Mouse (Mus musculus) embryonic facial prominence, embryonic 13.5 days (tissue): ENCODE data around the gene Bcl2l15. TPM values are rescaled to one million over a fixed set of nuclear protein-coding genes. Genes with fewer than 3 reads are reported as not detected.
"Not testable (repeated sequence)": the region's sequence is repeated elsewhere in the genome, so short reads cannot be mapped to it uniquely, and the experiment has no call there.

ENCODE experiments used
- ATAC-seq: fragments of 200-750 bp; cut with Nextera tagmentation; 2 replicates; pipeline ENCODE4 v1.8.0; 2017; ENCODE audit warnings: low read depth; ENCODE audit not compliant: insufficient number of reproducible peaks, insufficient read depth, low FRiP score, low TSS enrichment
- H3K27ac ChIP-seq: fragments of 300-500 bp; sonication (generic); 2 replicates; pipeline ENCODE4 v1.5.1; 2015; ENCODE audit warnings: moderate library complexity, mild to moderate bottlenecking, inconsistent platforms
- H3K27me3 ChIP-seq: fragments of 300-500 bp; sonication (generic); 2 replicates; pipeline ENCODE4 v1.6.1; 2015; ENCODE audit warnings: mild to moderate bottlenecking, inconsistent platforms
- H3K36me3 ChIP-seq: fragments of 300-500 bp; sonication (generic); 2 replicates; pipeline ENCODE4 v1.6.1; 2015; ENCODE audit warnings: mild to moderate bottlenecking, inconsistent platforms
- H3K4me1 ChIP-seq: fragments of 300-500 bp; sonication (generic); 2 replicates; pipeline ENCODE4 v1.6.1; 2015; ENCODE audit warnings: inconsistent platforms
- H3K4me2 ChIP-seq: fragments of 300-500 bp; sonication (generic); 2 replicates; pipeline ENCODE4 v1.6.1; 2015; ENCODE audit warnings: moderate library complexity, mild to moderate bottlenecking, inconsistent platforms
- H3K4me3 ChIP-seq: fragments of 300-500 bp; sonication (generic); 2 replicates; pipeline ENCODE4 v1.5.1; 2015; ENCODE audit warnings: mild to moderate bottlenecking, inconsistent platforms
- H3K9ac ChIP-seq: fragments of 300-500 bp; sonication (generic); 2 replicates; pipeline ENCODE4 v1.6.1; 2015; ENCODE audit warnings: mild to moderate bottlenecking, inconsistent platforms
- H3K9me3 ChIP-seq: fragments of 300-500 bp; sonication (generic); 2 replicates; pipeline ENCODE4 v1.6.1; 2016; ENCODE audit warnings: inconsistent platforms
- WGBS: fragments of 180-500 bp; shearing (Covaris S2); methylation state at CpG from one replicate; pipeline ENCODE4 v1.1.7; 2015; ENCODE audit warnings: mixed read lengths; 5-methylcytosine and 5-hydroxymethylcytosine counted together
- polyA plus RNA-seq: library from polyadenylated mRNA; unstranded; fragments of >200 nt; fragmentation: Nextera tagmentation; extraction: Ambion mirVana; gene quantifications from 2 replicates; pipeline ENCODE4 v1.2.1, GENCODE M21; 2015

Bcl2l15 gene
- polyA plus RNA-seq = 0.37 and 0.56 TPM in 2 replicates

DNA sequence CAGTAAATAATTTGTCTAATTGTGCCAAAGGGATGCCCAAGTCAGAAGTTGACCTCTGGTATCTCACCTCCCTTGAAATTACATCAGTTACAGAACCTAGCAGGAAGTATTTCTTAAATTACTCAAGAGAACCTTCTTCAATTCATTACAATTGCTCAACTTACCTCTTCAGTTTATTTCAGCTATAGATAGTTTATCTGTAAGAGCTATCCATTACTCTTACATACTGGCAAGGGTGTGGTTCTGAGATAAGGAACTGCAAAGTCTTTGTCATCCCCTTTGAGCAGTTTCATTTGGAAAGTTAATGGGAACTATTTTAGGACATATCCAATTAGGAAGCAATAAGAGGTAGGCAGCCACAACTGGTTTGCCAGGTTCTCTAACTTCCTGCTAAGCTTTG, at the start of gene Bcl2l15:
Bcl2l15 (plus strand) TSS at position 176 of the 400 bp plus-strand sequence.
- no peak within 1 kb of the TSS for H3K9ac ChIP-seq
- H3K4me2 ChIP-seq = no peak within 1 kb of the TSS
- H3K27ac ChIP-seq = no peak within 1 kb of the TSS
- H3K36me3 ChIP-seq = no peaks in the 10 kb centered on the region
- no peak for ATAC-seq
- no peaks in the 10 kb centered on the region for H3K9me3 ChIP-seq
- H3K4me1 ChIP-seq = 0 out of 2 replicates have a peak, but pooled peaks cover 4% of the 10 kb centered on the region
- no peak within 1 kb of the TSS for H3K4me3 ChIP-seq
- H3K27me3 ChIP-seq = no peaks in the 10 kb centered on the region

DNA sequence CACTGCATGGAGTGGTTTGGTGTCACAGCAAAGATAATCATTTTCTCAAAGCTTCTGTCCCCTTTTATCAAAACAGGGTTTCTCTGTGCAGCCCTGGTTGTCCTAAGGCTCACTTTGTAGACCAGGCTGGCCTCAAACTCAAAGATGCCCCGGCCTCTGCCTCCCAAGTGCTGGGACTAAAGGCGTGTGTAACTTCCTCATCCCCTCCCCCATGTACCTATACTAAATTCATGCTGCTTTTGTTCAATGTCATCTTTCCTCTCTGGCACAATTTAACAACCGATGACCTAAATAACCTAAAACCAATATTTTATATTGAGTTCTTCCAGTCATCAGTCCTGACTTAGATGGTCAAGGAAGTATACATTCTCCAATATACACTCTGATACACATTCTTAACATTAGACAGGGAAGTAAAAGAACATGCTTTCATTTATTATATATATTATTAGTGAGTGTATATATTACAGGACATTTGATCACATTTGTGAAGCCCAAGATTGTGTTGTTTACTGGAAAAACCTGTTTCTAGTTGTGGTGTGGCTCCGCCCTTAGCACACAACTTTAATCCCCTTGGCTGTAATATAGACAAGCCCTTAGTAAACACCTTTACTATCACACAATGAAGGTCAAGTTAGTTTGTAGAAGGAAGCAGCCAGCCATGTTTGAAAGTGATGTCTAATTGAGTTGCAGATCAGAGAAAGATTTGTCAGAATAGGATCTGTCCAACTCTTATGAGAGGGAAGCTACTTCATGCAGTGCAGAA, 49.4 kb upstream of the Bcl2l15 start:
- 81% methylated on average over 4 of the region's 4 CpGs for WGBS
- no peak overlapping the region for H3K9ac ChIP-seq
- H3K27me3 ChIP-seq = no peaks in the 10 kb centered on the region
- no peak overlapping the region for H3K4me3 ChIP-seq
- H3K27ac ChIP-seq = no peak overlapping the region
- H3K36me3 ChIP-seq = peaks cover 4% of the 10 kb centered on the region; the same call in 1 of the 2 replicates
- no peak for ATAC-seq
- H3K4me1 ChIP-seq = peaks cover 13% of the 10 kb centered on the region
- H3K9me3 ChIP-seq = no peaks in the 10 kb centered on the region
- no peak overlapping the region for H3K4me2 ChIP-seq

GRCm38 (mm10) chr3:103787225-103787624, 45.2 kb upstream of the Bcl2l15 start:
- Histone ChIP-seq H3K36me3 (no peaks in the 10 kb centered on the region), H3K4me2 (no peak overlapping the region), H3K9ac (no peak overlapping the region), H3K27ac (0 out of 2 replicates have a peak overlapping the region, but pooled peaks have one; percentile 28), H3K4me1 (peaks cover 33% of the 10 kb centered on the region), H3K9me3 (no peaks in the 10 kb centered on the region), H3K27me3 (no peaks in the 10 kb centered on the region), H3K4me3 (no peak overlapping the region)
- ATAC-seq = no peak
- WGBS = 68% methylated on average over 7 of the region's 7 CpGs

DNA sequence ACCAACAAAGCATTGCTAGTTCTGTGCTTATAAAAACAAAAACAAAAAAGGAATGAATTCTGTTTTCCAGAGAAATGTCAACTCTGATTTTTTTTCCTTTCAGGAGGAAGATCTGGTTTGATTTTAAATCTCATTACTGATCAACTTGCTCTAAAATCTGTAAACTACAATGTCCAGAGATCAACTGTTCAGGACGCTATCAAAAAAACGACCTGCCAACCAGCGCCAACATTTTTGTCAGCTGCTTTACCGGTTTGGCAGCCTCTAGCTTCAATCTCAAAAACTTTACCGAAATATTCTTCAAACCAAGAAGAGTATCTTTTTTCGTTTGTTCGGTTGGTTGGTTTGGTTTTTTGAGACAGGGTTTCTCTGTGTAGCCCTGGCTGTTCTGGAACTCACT, 43.3 kb upstream of the Bcl2l15 start:
- 67% methylated on average over 7 of the region's 7 CpGs for WGBS
- Histone ChIP-seq H3K4me2 (peak overlapping the region; percentile 72), H3K27me3 (no peaks in the 10 kb centered on the region), H3K27ac (no peak overlapping the region), H3K9me3 (no peaks in the 10 kb centered on the region), H3K4me3 (peak overlapping the region; percentile 94), H3K9ac (no peak overlapping the region), H3K4me1 (peaks cover 26% of the 10 kb centered on the region), H3K36me3 (no peaks in the 10 kb centered on the region)
- no peak for ATAC-seq

DNA sequence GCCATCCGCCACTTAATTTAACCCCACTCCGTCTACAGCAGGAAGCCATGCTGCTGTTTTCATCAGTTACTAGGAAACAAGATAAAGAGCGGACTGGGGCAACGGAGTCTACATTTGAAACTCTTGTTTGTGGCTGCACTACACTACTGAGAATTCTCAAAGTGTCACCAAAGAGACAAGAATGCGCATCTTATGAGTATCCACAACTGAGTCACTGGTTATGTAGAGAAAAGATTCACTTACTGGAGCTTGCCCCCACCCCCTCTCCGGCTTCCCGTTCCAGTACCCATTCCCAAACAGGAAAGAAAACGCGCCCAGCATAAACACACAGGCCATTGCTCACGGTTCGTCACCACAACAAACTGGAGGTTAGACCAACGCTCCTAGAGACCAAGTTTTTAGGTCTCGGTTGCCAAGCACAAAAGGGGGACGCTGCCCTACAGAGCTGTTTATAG, 42.5 kb upstream of the Bcl2l15 start:
- Histone ChIP-seq H3K27me3 (no peaks in the 10 kb centered on the region), H3K9me3 (no peaks in the 10 kb centered on the region), H3K27ac (peak overlapping the region; percentile 89), H3K9ac (peak overlapping the region; percentile 96), H3K4me3 (peak overlapping the region; percentile 94), H3K36me3 (no peaks in the 10 kb centered on the region), H3K4me1 (peaks cover 26% of the 10 kb centered on the region), H3K4me2 (peak overlapping the region; percentile 72)
- no peak for ATAC-seq
- 3% methylated on average over 14 of the region's 14 CpGs for WGBS

DNA sequence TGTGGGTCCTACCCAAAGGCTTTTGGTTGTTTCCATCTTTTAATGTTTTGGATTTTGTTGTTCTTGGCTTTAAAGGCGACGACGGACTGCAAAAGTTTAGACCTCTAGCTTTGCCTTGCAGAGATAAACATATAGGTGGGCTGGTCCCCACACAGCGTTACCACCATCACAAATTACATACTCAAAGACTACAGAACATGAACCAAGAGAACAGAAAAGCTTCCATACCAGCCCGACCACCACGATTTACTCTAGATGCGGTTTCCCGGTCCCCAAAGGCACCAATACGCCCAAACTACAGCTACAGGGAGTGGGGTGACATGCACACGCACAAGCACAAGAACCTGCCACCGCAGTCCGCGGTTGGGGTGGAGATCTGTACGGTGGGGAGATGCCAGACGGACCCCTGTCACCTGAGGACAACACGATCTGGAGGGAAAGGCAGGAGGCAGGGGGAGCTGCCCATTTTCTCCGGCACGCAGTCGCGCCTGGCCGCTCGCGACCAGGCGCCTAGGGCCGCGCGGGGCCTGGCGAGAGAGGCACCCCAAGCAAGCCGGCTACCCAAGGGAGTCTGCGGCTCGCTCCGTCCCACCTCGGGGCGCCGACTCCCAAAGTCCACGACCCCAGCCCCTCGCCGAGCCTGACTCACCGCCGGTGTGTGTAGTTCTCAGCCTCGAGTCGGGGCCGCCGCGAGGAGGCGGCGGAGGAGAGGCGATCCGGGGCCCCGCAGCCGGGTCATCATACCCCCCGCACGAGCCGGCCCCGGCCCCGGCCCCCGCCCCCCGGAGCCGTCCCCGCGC, 41.9 kb upstream of the Bcl2l15 start:
- Histone ChIP-seq H3K27ac (peak overlapping the region; percentile 89), H3K4me1 (peaks cover 26% of the 10 kb centered on the region), H3K4me3 (peak overlapping the region; percentile 94), H3K4me2 (peak overlapping the region; percentile 72), H3K27me3 (no peaks in the 10 kb centered on the region), H3K9me3 (no peaks in the 10 kb centered on the region), H3K9ac (peak overlapping the region; percentile 96), H3K36me3 (no peaks in the 10 kb centered on the region)
- peak; percentile 77 for ATAC-seq
- WGBS = under 1% methylated on average over 53 of the region's 61 CpGs

DNA sequence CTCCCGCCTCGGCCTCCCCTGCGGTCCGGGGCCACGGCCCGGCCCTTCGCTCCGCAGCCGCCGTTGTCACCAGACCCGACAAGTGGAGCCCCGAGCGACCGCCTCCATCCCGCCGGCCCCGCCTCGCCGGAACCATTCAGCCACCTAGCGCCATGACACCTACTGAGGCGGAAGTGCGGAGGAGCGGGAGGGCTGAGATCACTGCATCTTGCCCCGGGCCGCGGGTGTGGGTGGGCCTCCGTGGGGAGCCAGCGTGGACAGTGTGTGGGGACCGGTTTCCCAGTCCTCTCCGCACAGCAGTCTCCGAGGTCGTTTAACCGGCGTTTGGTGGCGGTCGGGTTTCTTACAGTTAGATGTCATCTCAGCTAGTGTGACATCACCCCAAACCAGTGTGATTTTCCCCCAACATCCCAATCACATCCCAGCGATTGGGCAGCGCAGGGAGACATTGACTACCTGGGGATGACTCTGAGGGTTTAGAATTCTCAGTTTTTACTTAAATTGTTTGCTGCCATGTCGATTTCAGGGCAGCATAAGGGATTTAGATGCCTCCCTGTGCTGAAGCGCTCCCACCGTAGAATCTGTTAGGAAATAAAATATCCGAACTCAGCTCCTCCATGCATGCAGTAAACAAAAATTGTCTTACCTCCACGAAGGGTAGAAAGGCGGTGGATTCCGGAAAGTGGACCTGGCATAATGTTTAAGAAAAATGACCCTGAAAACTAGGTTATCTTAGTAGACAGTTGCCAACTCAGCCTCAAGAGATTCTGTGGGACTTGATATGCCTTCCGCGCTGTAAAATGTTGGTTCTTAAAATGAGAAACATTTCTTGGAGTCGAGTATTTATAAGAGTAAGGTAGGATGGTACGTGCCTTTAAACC, 40.9 kb upstream of the Bcl2l15 start, which contains the start of gene Hipk1:
Hipk1 (minus strand) TSS at position 334 of the 881 bp plus-strand sequence.
- H3K4me3 ChIP-seq = peak within 1 kb of the TSS; percentile 94
- H3K36me3 ChIP-seq = no peaks in the 10 kb centered on the region
- H3K9ac ChIP-seq = peak within 1 kb of the TSS; percentile 96
- H3K4me1 ChIP-seq = peaks cover 26% of the 10 kb centered on the region
- H3K27ac ChIP-seq = peak within 1 kb of the TSS; percentile 89
- no peaks in the 10 kb centered on the region for H3K27me3 ChIP-seq
- H3K9me3 ChIP-seq = no peaks in the 10 kb centered on the region
- ATAC-seq = peak; percentile 93
- WGBS = 10% methylated on average over 46 of the region's 49 CpGs
- peak within 1 kb of the TSS; percentile 72 for H3K4me2 ChIP-seq

GRCm38 (mm10) chr3:103792111-103792406, 40.3 kb upstream of the Bcl2l15 start:
- H3K27ac ChIP-seq, ATAC-seq, H3K9me3 ChIP-seq, H3K4me3 ChIP-seq, H3K9ac ChIP-seq, H3K27me3 ChIP-seq, H3K36me3 ChIP-seq: not testable (repeated sequence)
- peak overlapping the region; percentile 72; the same call in 1 of the 2 replicates for H3K4me2 ChIP-seq
- H3K4me1 ChIP-seq = peaks cover 26% of the 10 kb centered on the region
- 79% methylated on average over 5 of the region's 5 CpGs for WGBS

DNA sequence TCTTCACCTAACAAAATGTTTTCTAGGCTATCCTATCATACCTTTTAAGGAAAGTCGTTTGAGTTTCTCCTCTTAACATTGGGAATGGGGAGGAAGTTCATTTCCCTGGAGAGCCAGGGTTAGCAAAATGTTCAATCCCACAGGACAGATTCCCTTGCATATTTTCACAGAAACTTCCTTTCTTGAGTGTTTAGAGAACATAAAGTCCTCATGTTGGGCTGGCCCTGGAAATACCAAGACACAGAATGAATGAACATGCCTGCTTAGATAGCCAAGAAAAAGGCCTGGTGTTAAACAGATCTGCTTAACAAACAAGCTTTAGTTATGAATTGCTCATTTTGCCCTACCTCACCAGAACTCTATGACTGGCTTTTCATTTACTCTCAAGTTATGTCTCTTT, 39.8 kb upstream of the Bcl2l15 start:
- no peak for ATAC-seq
- H3K9me3 ChIP-seq = no peaks in the 10 kb centered on the region
- WGBS = 79% methylated on average over 1 of the region's 1 CpGs
- H3K36me3 ChIP-seq = no peaks in the 10 kb centered on the region
- no peak overlapping the region for H3K4me3 ChIP-seq
- no peaks in the 10 kb centered on the region for H3K27me3 ChIP-seq
- H3K9ac ChIP-seq = no peak overlapping the region
- H3K4me1 ChIP-seq = peaks cover 21% of the 10 kb centered on the region
- H3K27ac ChIP-seq = no peak overlapping the region
- no peak overlapping the region for H3K4me2 ChIP-seq

- Histone ChIP-seq H3K9me3 (no peaks in the 10 kb centered on the region), H3K4me1 (peaks cover 3% of the 10 kb centered on the region; the same call in 1 of the 2 replicates), H3K9ac (no peak overlapping the region), H3K36me3 (0 out of 2 replicates have a peak, but pooled peaks cover 3% of the 10 kb centered on the region), H3K27ac (no peak overlapping the region), H3K4me2 (no peak overlapping the region), H3K4me3 (no peak overlapping the region), H3K27me3 (no peaks in the 10 kb centered on the region)
- ATAC-seq = no peak
- WGBS = 65% methylated on average over 2 of the region's 2 CpGs
Measured at GRCm38 (mm10) chr3:103796389-103796788, 36.0 kb upstream of the Bcl2l15 start.

DNA sequence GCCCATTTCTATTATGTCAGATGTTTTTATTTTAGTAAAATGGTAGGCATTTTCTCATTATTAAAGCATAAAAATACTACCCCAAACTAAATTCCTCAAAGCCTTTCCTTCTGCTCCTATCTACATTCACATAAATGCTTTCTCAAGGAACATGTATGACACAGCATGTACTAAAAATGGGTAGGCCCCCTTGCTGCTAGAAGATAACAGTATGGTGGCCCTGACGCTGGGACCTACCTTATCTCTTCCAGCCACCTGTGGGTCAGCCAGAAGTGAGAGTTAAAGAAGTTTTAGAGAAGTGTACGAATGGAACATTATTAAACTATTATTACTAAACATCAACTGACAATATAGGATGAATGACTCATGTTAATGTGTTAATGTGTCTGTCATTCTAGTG, 32.9 kb upstream of the Bcl2l15 start:
- Histone ChIP-seq H3K9me3 (no peaks in the 10 kb centered on the region), H3K27ac (no peak overlapping the region), H3K27me3 (no peaks in the 10 kb centered on the region), H3K9ac (no peak overlapping the region), H3K4me1 (no peaks in the 10 kb centered on the region), H3K4me3 (no peak overlapping the region), H3K4me2 (no peak overlapping the region), H3K36me3 (peaks cover 26% of the 10 kb centered on the region)
- ATAC-seq = no peak
- 84% methylated on average over 2 of the region's 2 CpGs for WGBS
